Mouse (Mus musculus): Measurements from ENCODE around the gene P2ry1. TPM values are rescaled to one million over a fixed set of nuclear protein-coding genes. Genes with fewer than 3 reads are reported as not detected.
A peak's percentile ranks its signal among the peaks of the same experiment; 100 is the strongest.

The P2ry1 gene
- total RNA-seq (2017), result 4.7 and 9.7 TPM in 2 replicates

- ATAC-seq (replicated peaks in 1 of 2; ENCODE audit: insufficient read depth in 1 of 2, low FRiP score in 2 of 2, low TSS enrichment in 1 of 2, low read depth in 1 of 2, poor library complexity in 2 of 2, severe bottlenecking in 2 of 2), result peak; percentile 87 to 90
Measured at GRCm38 (mm10) chr3:61002587-61003501, at the start of gene P2ry1. TSS of gene P2ry1 (plus strand) at chr3:61002795.

DNA sequence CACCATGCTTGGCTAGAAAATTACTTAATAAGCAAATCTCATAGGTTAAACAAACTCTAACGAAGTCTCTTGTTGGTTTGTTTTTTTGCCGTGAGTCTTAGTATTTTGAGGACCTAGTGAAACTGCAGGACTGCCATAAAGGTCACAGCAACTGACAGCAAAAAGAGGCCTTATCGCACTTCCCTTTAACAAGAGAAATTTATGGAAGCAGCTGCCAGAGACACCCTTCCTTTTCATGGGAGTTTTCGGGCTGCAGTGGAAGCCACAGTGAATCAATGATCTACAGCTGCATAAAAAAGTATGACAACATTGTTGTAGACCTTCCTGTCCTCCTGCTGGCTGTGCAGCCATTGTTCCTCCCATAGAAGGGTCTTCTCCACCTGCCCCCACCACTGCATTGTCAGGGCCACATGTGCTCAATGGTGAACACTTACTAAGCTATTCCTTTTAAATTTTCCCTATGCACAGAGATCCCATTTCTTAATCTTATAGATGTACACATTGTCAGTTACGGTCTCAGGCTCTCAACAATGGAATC is 49.3 kb upstream of the P2ry1 start:
- no peak for ATAC-seq (replicated peaks in 1 of 2; ENCODE audit: insufficient read depth in 1 of 2, low FRiP score in 2 of 2, low TSS enrichment in 1 of 2, low read depth in 1 of 2, poor library complexity in 2 of 2, severe bottlenecking in 2 of 2)

DNA sequence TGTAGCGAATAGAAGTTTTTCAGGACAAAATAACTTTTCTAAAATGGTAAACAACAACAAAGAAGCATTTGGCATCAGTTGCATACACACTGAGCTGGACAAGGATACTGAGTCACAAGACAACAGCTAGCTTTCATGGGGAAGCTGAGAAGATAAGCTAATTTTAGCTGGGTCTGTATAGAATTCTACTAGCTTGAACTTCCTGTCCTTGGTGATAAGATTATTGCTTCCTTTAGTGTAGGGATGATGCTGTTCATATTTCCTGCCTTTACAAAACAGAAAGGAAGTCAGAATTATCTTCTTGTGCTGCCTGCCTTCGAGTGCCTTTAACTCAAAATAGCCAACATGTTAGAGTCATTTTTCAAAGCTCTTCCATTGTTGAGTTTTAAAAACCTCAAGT is 48.5 kb upstream of the P2ry1 start:
- no peak for ATAC-seq (replicated peaks in 1 of 2; ENCODE audit: insufficient read depth in 1 of 2, low FRiP score in 2 of 2, low TSS enrichment in 1 of 2, low read depth in 1 of 2, poor library complexity in 2 of 2, severe bottlenecking in 2 of 2)

- no peak for ATAC-seq (replicated peaks in 1 of 2; ENCODE audit: insufficient read depth in 1 of 2, low FRiP score in 2 of 2, low TSS enrichment in 1 of 2, low read depth in 1 of 2, poor library complexity in 2 of 2, severe bottlenecking in 2 of 2)
Measured at GRCm38 (mm10) chr3:60958769-60959168, 43.8 kb upstream of the P2ry1 start.

DNA sequence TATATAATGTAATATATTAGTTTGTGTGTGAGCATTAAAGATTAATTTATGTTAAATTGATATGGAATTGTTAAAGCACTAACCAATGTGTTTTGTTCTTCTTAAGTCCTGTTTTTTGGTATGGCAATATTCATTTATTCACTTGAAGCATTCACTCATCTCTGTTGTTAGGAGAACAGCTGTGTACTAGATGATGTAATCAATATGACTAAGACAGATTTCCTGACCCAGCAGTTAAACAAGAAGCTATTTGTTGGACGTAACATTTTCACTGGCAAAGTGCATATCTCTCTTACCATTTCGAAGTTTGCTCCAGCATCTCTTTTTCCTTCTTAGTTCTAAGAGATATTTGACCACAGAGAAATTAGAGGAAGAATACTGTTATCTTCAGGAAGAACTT is 37.5 kb upstream of the P2ry1 start:
- no peak for ATAC-seq (replicated peaks in 1 of 2; ENCODE audit: insufficient read depth in 1 of 2, low FRiP score in 2 of 2, low TSS enrichment in 1 of 2, low read depth in 1 of 2, poor library complexity in 2 of 2, severe bottlenecking in 2 of 2)

DNA sequence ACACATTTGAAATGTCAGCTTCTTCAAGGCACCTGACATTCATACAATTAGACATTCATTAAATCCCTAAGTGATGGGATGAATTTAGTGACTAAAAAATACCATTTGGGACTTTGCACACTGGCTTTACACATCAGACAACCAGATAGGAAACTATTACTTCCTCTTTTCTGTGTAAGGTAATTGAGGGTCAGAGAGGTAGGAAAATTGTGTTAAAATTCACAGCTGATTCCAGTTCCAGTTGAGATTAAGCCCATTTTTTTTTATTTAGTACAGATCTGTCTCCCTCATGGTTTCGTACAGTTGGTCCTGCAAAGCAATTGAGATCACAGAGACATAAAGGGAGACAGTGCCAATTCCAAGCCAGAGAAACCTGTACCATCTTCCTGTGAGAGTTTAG is 27.7 kb upstream of the P2ry1 start:
- ATAC-seq (replicated peaks in 1 of 2; ENCODE audit: insufficient read depth in 1 of 2, low FRiP score in 2 of 2, low TSS enrichment in 1 of 2, low read depth in 1 of 2, poor library complexity in 2 of 2, severe bottlenecking in 2 of 2), result 0 out of 4 replicates have a peak, but pooled peaks of 1 of the 2 experiments have one; percentile 37

GRCm38 (mm10) chr3:60982109-60982508 is 20.5 kb upstream of the P2ry1 start:
- no peak for ATAC-seq (replicated peaks in 1 of 2; ENCODE audit: insufficient read depth in 1 of 2, low FRiP score in 2 of 2, low TSS enrichment in 1 of 2, low read depth in 1 of 2, poor library complexity in 2 of 2, severe bottlenecking in 2 of 2)

DNA sequence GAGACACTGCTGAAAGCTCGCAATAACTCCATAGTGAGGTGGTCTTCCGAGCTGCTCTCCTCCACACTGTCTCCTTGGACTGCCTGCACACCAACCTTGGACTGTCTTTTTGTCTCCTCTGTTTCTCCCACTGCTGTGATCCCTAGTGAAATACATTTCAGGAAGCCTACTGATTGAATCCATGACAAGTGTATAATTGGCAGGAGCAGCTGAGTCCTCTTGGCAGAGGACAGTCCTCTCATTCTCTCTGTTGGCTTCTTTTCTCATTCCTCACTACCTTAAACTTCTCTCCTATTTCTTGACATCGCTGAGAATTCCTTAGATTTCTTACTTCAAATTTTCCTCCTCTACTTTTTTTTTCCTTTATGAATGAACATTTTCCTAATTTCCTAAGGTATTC is 4.5 kb upstream of the P2ry1 start:
- no peak for ATAC-seq (replicated peaks in 1 of 2; ENCODE audit: insufficient read depth in 1 of 2, low FRiP score in 2 of 2, low TSS enrichment in 1 of 2, low read depth in 1 of 2, poor library complexity in 2 of 2, severe bottlenecking in 2 of 2)

GRCm38 (mm10) chr3:60999715-61000114 is 2.9 kb upstream of the P2ry1 start:
- no peak for ATAC-seq (replicated peaks in 1 of 2; ENCODE audit: insufficient read depth in 1 of 2, low FRiP score in 2 of 2, low TSS enrichment in 1 of 2, low read depth in 1 of 2, poor library complexity in 2 of 2, severe bottlenecking in 2 of 2)

DNA sequence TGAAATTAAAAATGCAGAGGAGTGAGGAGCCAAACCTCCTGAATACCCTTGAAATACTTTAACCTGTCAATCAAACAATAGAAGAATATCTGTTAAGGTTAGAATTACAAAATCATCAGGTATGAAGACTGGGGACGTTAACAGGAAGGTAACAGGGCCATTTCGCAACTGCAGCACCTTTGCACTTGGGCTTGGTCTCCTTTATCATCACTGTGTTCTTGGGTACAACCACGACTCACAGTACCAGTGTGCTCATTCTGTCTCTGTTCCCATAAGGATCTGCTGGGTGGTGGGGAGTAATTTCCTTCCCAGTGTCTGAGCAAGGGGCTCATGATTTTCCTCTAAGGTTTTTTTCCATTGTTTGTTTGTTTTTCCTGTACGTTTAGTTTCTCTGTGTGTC is 1.8 kb upstream of the P2ry1 start:
- ATAC-seq (replicated peaks in 1 of 2; ENCODE audit: insufficient read depth in 1 of 2, low FRiP score in 2 of 2, low TSS enrichment in 1 of 2, low read depth in 1 of 2, poor library complexity in 2 of 2, severe bottlenecking in 2 of 2), result no peak

- ATAC-seq (replicated peaks in 1 of 2; ENCODE audit: insufficient read depth in 1 of 2, low FRiP score in 2 of 2, low TSS enrichment in 1 of 2, low read depth in 1 of 2, poor library complexity in 2 of 2, severe bottlenecking in 2 of 2), result peak; percentile 29 to 56; a peak in 3 of 4 replicates
Measured at GRCm38 (mm10) chr3:61001852-61002586, 576 bp upstream of the P2ry1 start.

DNA sequence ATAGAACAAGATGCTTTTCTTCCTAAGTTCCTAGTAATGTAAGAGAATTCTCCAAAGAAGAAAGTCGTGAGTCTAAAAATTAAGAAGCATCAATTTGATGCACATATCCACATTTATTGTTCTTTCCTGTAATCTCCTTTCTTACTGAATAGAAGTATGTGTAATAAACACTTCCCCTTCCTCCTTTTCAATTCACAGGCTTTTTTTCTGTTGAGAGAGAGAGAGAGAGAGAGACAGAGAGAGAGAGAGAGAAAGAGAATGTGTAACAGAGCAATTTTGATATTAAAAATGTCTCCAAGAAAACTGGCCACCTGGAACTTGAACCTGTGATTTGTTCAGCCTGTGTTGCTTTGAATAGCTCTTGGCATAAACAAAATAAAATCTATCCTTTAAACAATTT is 2.0 kb downstream of the P2ry1 start:
- no peak for ATAC-seq (replicated peaks in 1 of 2; ENCODE audit: insufficient read depth in 1 of 2, low FRiP score in 2 of 2, low TSS enrichment in 1 of 2, low read depth in 1 of 2, poor library complexity in 2 of 2, severe bottlenecking in 2 of 2)

DNA sequence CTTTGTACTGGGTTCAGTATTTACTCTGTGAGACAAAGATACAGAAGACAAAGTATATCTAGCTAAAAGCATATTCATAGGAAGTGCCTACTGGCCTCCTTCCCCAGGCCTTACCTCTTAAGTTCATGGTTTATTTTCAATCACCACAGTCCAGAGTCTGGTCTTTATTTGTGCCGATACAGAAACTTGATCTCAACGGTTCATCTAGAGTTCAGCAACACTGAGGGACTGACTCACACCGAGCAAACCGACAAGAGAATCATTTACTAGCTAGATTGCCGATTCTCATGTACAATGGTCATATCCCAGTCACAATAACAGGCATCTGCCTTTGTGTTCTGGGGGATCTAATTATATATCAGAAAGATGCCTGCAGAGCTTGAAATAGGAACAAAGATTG is 9.1 kb downstream of the P2ry1 start:
- no peak for ATAC-seq (replicated peaks in 1 of 2; ENCODE audit: insufficient read depth in 1 of 2, low FRiP score in 2 of 2, low TSS enrichment in 1 of 2, low read depth in 1 of 2, poor library complexity in 2 of 2, severe bottlenecking in 2 of 2)

GRCm38 (mm10) chr3:61012550-61012949 is 10.0 kb downstream of the P2ry1 start:
- no peak for ATAC-seq (replicated peaks in 1 of 2; ENCODE audit: insufficient read depth in 1 of 2, low FRiP score in 2 of 2, low TSS enrichment in 1 of 2, low read depth in 1 of 2, poor library complexity in 2 of 2, severe bottlenecking in 2 of 2)

- peak; percentile 17 to 29; a peak in 1 of 4 replicates for ATAC-seq (replicated peaks in 1 of 2; ENCODE audit: insufficient read depth in 1 of 2, low FRiP score in 2 of 2, low TSS enrichment in 1 of 2, low read depth in 1 of 2, poor library complexity in 2 of 2, severe bottlenecking in 2 of 2)
Measured at GRCm38 (mm10) chr3:61016733-61017132, 14.1 kb downstream of the P2ry1 start.

- ATAC-seq (replicated peaks in 1 of 2; ENCODE audit: insufficient read depth in 1 of 2, low FRiP score in 2 of 2, low TSS enrichment in 1 of 2, low read depth in 1 of 2, poor library complexity in 2 of 2, severe bottlenecking in 2 of 2), result no peak; a peak in 1 of 4 replicates
Measured at GRCm38 (mm10) chr3:61032100-61032499, 29.5 kb downstream of the P2ry1 start.

DNA sequence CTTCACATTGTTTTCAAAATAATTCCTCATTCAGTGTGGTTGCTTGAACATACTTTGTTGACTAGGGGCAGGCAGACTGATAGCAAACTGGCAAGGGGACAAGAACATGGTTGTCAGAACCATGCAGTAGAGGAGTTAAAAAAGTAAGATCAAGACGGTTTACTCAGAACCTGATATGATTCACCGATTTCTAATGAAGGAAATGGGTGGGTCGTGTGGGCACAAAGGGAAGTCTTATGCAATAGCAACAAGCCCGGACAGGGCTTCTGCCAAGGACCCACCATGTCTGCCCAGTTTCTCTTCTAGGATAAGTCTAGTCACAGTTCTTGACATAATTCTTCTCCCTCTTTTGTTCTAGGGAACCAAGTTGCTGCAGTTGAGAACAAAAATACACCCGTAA is 33.0 kb downstream of the P2ry1 start:
- peak; percentile 63 to 69; a peak in 3 of 4 replicates for ATAC-seq (replicated peaks in 1 of 2; ENCODE audit: insufficient read depth in 1 of 2, low FRiP score in 2 of 2, low TSS enrichment in 1 of 2, low read depth in 1 of 2, poor library complexity in 2 of 2, severe bottlenecking in 2 of 2)

DNA sequence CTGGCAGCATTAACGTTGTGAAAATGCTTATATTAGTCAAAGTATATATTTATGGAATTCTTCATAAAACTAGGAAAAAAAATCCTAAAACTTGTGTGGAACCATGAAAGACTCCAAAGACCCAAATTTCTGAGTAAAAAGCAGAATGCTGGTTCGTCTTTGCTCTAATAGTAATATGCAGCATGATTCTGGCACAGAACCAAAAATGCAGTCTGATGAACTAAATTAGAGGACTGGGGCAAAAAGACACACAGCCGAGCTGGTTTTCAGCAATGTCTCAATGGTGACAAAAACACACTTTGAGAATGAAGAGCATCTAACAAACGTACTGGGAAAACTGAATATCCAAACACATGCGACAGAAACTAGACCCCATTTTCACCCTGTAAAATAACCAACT is 37.3 kb downstream of the P2ry1 start:
- no peak for ATAC-seq (replicated peaks in 1 of 2; ENCODE audit: insufficient read depth in 1 of 2, low FRiP score in 2 of 2, low TSS enrichment in 1 of 2, low read depth in 1 of 2, poor library complexity in 2 of 2, severe bottlenecking in 2 of 2)
